Mouse (Mus musculus) stomach, embryonic 15.5 days (tissue): ENCODE results near the gene Src. TPM values are rescaled to one million over a fixed set of nuclear protein-coding genes. Genes with fewer than 3 reads are reported as not detected.
A peak's percentile ranks its signal among the peaks of the same experiment; 100 is the strongest.
"Not testable (repeated sequence)": the region's sequence is repeated elsewhere in the genome, so short reads cannot be mapped to it uniquely, and the experiment has no call there.

ENCODE experiments used
- ATAC-seq: fragments of 200-750 bp; cut with Nextera tagmentation; 2 replicates; pipeline ENCODE4 v1.8.0; 2017; ENCODE audit warnings: low read depth, moderate number of reproducible peaks, moderate TSS enrichment; ENCODE audit not compliant: insufficient read depth, low FRiP score
- H3K27ac ChIP-seq: fragments of 300-500 bp; sonication (generic); 2 replicates; pipeline ENCODE4 v1.5.1; 2015; ENCODE audit warnings: mild to moderate bottlenecking, inconsistent platforms
- H3K27me3 ChIP-seq: fragments of 300-500 bp; sonication (generic); replicated peaks from 2 replicates; pipeline ENCODE4 v1.6.1; 2015; ENCODE audit warnings: inconsistent platforms
- H3K36me3 ChIP-seq: fragments of 300-500 bp; sonication (generic); 2 replicates; pipeline ENCODE4 v1.6.1; 2015; ENCODE audit warnings: inconsistent platforms
- H3K4me1 ChIP-seq: fragments of 300-500 bp; sonication (generic); 2 replicates; pipeline ENCODE4 v1.6.1; 2015; ENCODE audit warnings: inconsistent platforms
- H3K4me2 ChIP-seq: fragments of 300-500 bp; sonication (generic); 2 replicates; pipeline ENCODE4 v1.6.1; 2015; ENCODE audit warnings: mild to moderate bottlenecking, inconsistent platforms
- H3K4me3 ChIP-seq: fragments of 300-500 bp; sonication (generic); replicated peaks from 2 replicates; pipeline ENCODE4 v1.5.1; 2015; ENCODE audit warnings: inconsistent platforms
- H3K9ac ChIP-seq: fragments of 300-500 bp; sonication (generic); 2 replicates; pipeline ENCODE4 v1.6.1; 2015; ENCODE audit warnings: inconsistent platforms
- H3K9me3 ChIP-seq: fragments of 300-500 bp; sonication (generic); 2 replicates; pipeline ENCODE4 v1.6.1; 2016; ENCODE audit warnings: inconsistent platforms
- WGBS: fragments of 180-500 bp; shearing (Covaris S2); methylation state at CpG from one replicate; pipeline ENCODE4 v1.1.7; 2015; 5-methylcytosine and 5-hydroxymethylcytosine counted together
- polyA plus RNA-seq: library from polyadenylated mRNA; unstranded; fragments of >200 nt; fragmentation: Nextera tagmentation; extraction: Ambion mirVana; gene quantifications from 2 replicates; pipeline ENCODE4 v1.2.1, GENCODE M21; 2015

Src gene
- polyA plus RNA-seq: 18.2 and 18.4 TPM in 2 replicates

GRCm38 (mm10) chr2:157418206-157418605 is at the start of gene Src:
Gene Src, plus strand, starts transcription at chr2:157418444.
- Histone ChIP-seq H3K27me3 (no peaks in the 10 kb centered on the region), H3K9me3 (no peaks in the 10 kb centered on the region), H3K9ac (no peak within 1 kb of the TSS), H3K4me2 (no peak within 1 kb of the TSS; the same call in 1 of the 2 replicates), H3K36me3 (no peaks in the 10 kb centered on the region), H3K27ac (peak within 1 kb of the TSS; percentile 10), H3K4me1 (peaks cover 14% of the 10 kb centered on the region; the same call in 1 of the 2 replicates), H3K4me3 (no peak within 1 kb of the TSS)
- ATAC-seq: no peak
- 33% methylated on average over 13 of the region's 13 CpGs for WGBS

GRCm38 (mm10) chr2:157371696-157372095 is 46.5 kb upstream of the Src start:
- H3K9ac ChIP-seq: no peak overlapping the region
- peak overlapping the region; percentile 1; the same call in 1 of the 2 replicates for H3K27ac ChIP-seq

GRCm38 (mm10) chr2:157373681-157374080 is 44.6 kb upstream of the Src start:
- H3K27me3 ChIP-seq: no peaks in the 10 kb centered on the region
- no peaks in the 10 kb centered on the region for H3K9me3 ChIP-seq
- no peaks in the 10 kb centered on the region for H3K36me3 ChIP-seq
- peaks cover 17% of the 10 kb centered on the region; the same call in 1 of the 2 replicates for H3K4me1 ChIP-seq
- no peak for ATAC-seq
- H3K9ac ChIP-seq: no peak overlapping the region
- H3K4me2 ChIP-seq: no peak overlapping the region
- H3K4me3 ChIP-seq: no peak overlapping the region
- 77% methylated on average over 3 of the region's 3 CpGs for WGBS
- peak overlapping the region; percentile 18; the same call in 1 of the 2 replicates for H3K27ac ChIP-seq

More at GRCm38 (mm10) chr2:157371696-157372095, 46.5 kb upstream of the Src start:
- H3K4me1 ChIP-seq: peaks cover 22% of the 10 kb centered on the region
- H3K9me3 ChIP-seq: no peaks in the 10 kb centered on the region
- no peaks in the 10 kb centered on the region for H3K27me3 ChIP-seq
- H3K4me2 ChIP-seq: no peak overlapping the region
- H3K4me3 ChIP-seq: no peak overlapping the region
- H3K36me3 ChIP-seq: no peaks in the 10 kb centered on the region
- WGBS: 60% methylated on average over 6 of the region's 6 CpGs
- ATAC-seq: 0 out of 2 replicates have a peak, but pooled peaks have one; percentile 28

GRCm38 (mm10) chr2:157375051-157375450 is 43.2 kb upstream of the Src start:
- Histone ChIP-seq H3K9me3 (no peaks in the 10 kb centered on the region), H3K4me1 (peaks cover 15% of the 10 kb centered on the region; the same call in 1 of the 2 replicates), H3K36me3 (no peaks in the 10 kb centered on the region), H3K27me3 (no peaks in the 10 kb centered on the region), H3K4me2 (no peak overlapping the region), H3K27ac (no peak overlapping the region; the same call in 1 of the 2 replicates), H3K9ac (no peak overlapping the region), H3K4me3 (no peak overlapping the region)
- ATAC-seq: no peak
- WGBS: 57% methylated on average over 8 of the region's 8 CpGs

- 46% methylated on average over 14 of the region's 14 CpGs for WGBS
- Histone ChIP-seq H3K9me3 (no peaks in the 10 kb centered on the region), H3K9ac (no peak overlapping the region), H3K36me3 (no peaks in the 10 kb centered on the region), H3K4me3 (no peak overlapping the region), H3K4me1 (peaks cover 15% of the 10 kb centered on the region; the same call in 1 of the 2 replicates), H3K27ac (no peak overlapping the region), H3K27me3 (no peaks in the 10 kb centered on the region), H3K4me2 (no peak overlapping the region)
- ATAC-seq: no peak
Measured at GRCm38 (mm10) chr2:157375794-157376757, 42.2 kb upstream of the Src start.

- no peak overlapping the region for H3K4me2 ChIP-seq
- H3K27ac ChIP-seq: no peak overlapping the region
- 56% methylated on average over 3 of the region's 3 CpGs for WGBS
- no peaks in the 10 kb centered on the region for H3K36me3 ChIP-seq
- H3K4me1 ChIP-seq: peaks cover 15% of the 10 kb centered on the region; the same call in 1 of the 2 replicates
- ATAC-seq: no peak
- no peaks in the 10 kb centered on the region for H3K9me3 ChIP-seq
- no peak overlapping the region for H3K9ac ChIP-seq
- no peaks in the 10 kb centered on the region for H3K27me3 ChIP-seq
- H3K4me3 ChIP-seq: no peak overlapping the region
Measured at GRCm38 (mm10) chr2:157376995-157377394, 41.2 kb upstream of the Src start.

GRCm38 (mm10) chr2:157384836-157385235 is 33.4 kb upstream of the Src start:
- no peak for ATAC-seq
- no peak overlapping the region for H3K4me2 ChIP-seq
- peaks cover 5% of the 10 kb centered on the region; the same call in 1 of the 2 replicates for H3K36me3 ChIP-seq
- H3K4me1 ChIP-seq: no peaks in the 10 kb centered on the region
- H3K27ac ChIP-seq: no peak overlapping the region
- 86% methylated on average over 4 of the region's 4 CpGs for WGBS
- no peak overlapping the region for H3K9ac ChIP-seq
- H3K27me3 ChIP-seq: no peaks in the 10 kb centered on the region
- H3K4me3 ChIP-seq: no peak overlapping the region
- H3K9me3 ChIP-seq: no peaks in the 10 kb centered on the region

GRCm38 (mm10) chr2:157388901-157389590 is 29.2 kb upstream of the Src start:
- not testable (repeated sequence) for ATAC-seq, H3K4me2 ChIP-seq, H3K27me3 ChIP-seq, H3K4me3 ChIP-seq, H3K36me3 ChIP-seq, H3K4me1 ChIP-seq, H3K27ac ChIP-seq, H3K9me3 ChIP-seq, H3K9ac ChIP-seq
- 92% methylated on average over 14 of the region's 14 CpGs for WGBS

- Histone ChIP-seq H3K27me3 (no peaks in the 10 kb centered on the region), H3K4me2 (no peak overlapping the region), H3K27ac (no peak overlapping the region), H3K9ac (no peak overlapping the region), H3K9me3 (no peaks in the 10 kb centered on the region), H3K4me1 (peaks cover 10% of the 10 kb centered on the region; the same call in 1 of the 2 replicates), H3K36me3 (no peaks in the 10 kb centered on the region), H3K4me3 (no peak overlapping the region)
- ATAC-seq: no peak
- WGBS: 91% methylated on average over 7 of the region's 7 CpGs
Measured at GRCm38 (mm10) chr2:157389591-157389921, 28.7 kb upstream of the Src start.

- ATAC-seq: no peak
- peaks cover 11% of the 10 kb centered on the region; the same call in 1 of the 2 replicates for H3K36me3 ChIP-seq
Measured at GRCm38 (mm10) chr2:157392331-157392730, 25.9 kb upstream of the Src start.

GRCm38 (mm10) chr2:157393549-157393948 is 24.7 kb upstream of the Src start:
- Histone ChIP-seq H3K9me3 (no peaks in the 10 kb centered on the region), H3K36me3 (peaks cover 21% of the 10 kb centered on the region), H3K4me2 (no peak overlapping the region), H3K4me3 (no peak overlapping the region), H3K27ac (no peak overlapping the region; the same call in 1 of the 2 replicates), H3K9ac (no peak overlapping the region), H3K27me3 (no peaks in the 10 kb centered on the region), H3K4me1 (peaks cover 32% of the 10 kb centered on the region)
- 95% methylated on average over 4 of the region's 4 CpGs for WGBS
- no peak for ATAC-seq

More at GRCm38 (mm10) chr2:157392331-157392730, 25.9 kb upstream of the Src start:
- Histone ChIP-seq H3K4me3 (no peak overlapping the region), H3K9me3 (no peaks in the 10 kb centered on the region), H3K4me1 (peaks cover 31% of the 10 kb centered on the region), H3K27ac (peak overlapping the region; percentile 41; the same call in 1 of the 2 replicates), H3K9ac (no peak overlapping the region), H3K4me2 (no peak overlapping the region), H3K27me3 (no peaks in the 10 kb centered on the region)
- 77% methylated on average over 2 of the region's 2 CpGs for WGBS
